Mouse (Mus musculus) liver, embryonic 14.5 days (tissue): ENCODE measurements around the gene Ccdc91.

ENCODE experiments used
- CTCF ChIP-seq: IDR thresholded peaks from 2 replicates; pipeline ENCODE4 v1.5.1; 2016; ENCODE audit warnings: antibody characterized with exemption, low read depth, control low read depth
- EP300 ChIP-seq: IDR thresholded peaks from 2 replicates; pipeline ENCODE4 v1.6.1; 2016; ENCODE audit warnings: antibody characterized with exemption, low read depth

DNA sequence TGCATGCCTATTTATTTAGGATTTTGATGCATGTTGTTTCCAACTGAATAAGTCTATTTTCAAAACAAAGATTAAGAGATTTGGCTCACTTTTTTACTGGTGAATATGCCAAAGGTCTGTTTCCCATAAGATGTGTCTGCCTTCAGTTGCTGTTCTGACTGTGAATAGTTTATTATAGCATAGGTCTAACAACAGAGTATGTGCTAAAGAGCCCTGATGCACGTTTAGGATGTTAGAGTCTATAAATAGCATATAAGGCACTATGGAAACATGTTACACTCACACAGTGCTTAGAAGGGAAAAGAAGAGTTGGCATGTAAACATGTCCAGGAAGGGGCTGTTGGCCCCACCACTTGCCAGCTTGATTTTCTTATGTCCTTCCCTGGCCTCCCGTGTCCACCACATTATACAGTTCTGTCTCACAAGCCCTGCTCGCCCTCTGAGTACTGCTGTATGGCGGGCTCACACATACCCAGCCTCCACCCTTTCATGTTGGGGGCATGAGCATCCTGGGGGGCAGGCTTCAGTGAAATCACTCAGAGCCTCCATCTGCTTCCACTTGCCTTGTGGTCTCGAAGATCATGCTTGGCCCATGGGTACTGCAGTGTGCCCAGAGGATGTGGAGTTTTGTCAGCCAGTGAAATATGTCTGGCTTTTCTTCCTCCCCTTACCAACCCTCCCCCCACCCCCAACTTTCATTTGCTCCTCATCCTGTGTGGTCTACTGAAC lies 99.0 kb downstream of the Ccdc91 start:
- TF ChIP-seq CTCF (no peak), EP300 (no peak)
